Mouse (Mus musculus): ENCODE measurements at regions not wholly inside any gene's neighbourhood (a gene's known extent, or its start where the extent isn't known, plus 50 kb on each side); places are given as distances from the start of the nearest gene placed in this dataset.

GRCm38 (mm10) chr12:25319846-25320245 lies 222.9 kb upstream of the Id2 start:
- TF ChIP-seq CTCF (conservative IDR thresholded peaks at IDR 0.05; ENCODE audit: low read length) (no peak), POU5F1 (IDR thresholded peaks at IDR 0.05; ENCODE audit: borderline replicate concordance, low read length) (no peak), NANOG (IDR thresholded peaks at IDR 0.05; ENCODE audit: borderline replicate concordance, low read length) (no peak)
